Mouse (Mus musculus) cortical plate, adult 2 months (tissue): ENCODE results near the gene Dgcr8.

Source experiments
- CTCF ChIP-seq: fragments of 200-500 bp; IDR thresholded peaks from 2 replicates; pipeline ENCODE4 v1.5.1; 2011; ENCODE audit warnings: mild to moderate bottlenecking, control low read depth, low read length; ENCODE audit not compliant: insufficient read depth; ENCODE audit errors: extremely low read depth
- POLR2A ChIP-seq: fragments of 200-500 bp; IDR thresholded peaks from 2 replicates; pipeline ENCODE4 v1.6.1; 2011; ENCODE audit warnings: mild to moderate bottlenecking, low read length, control low read depth; ENCODE audit not compliant: insufficient read depth; ENCODE audit errors: extremely low read depth

DNA sequence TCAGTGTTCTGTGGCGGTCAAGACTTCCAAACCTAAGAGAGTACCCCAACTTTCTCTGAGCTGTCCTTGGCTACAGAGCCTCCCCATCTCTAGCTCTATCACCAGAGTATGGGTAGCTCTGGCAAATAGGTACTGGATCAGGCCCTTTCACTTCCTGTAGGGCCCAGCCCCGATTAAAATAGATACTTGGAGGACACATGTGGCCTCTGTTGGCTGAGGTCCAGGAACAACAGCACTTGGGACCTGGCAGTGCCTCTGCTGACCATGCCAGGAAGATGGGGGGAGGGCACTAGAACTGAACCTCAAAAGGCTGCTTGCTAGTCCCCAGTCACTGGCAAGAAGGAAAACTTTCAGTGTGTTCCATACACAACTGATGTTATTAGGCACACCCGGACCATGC is 44.9 kb upstream of the Dgcr8 start:
- TF ChIP-seq CTCF (no peak), POLR2A (no peak)
